Mouse (Mus musculus) erythroblast, embryonic 14.5 days (primary cell): Measurements from ENCODE around the gene Zfhx3.

Source experiments
- GATA1 ChIP-seq: IDR thresholded peaks from 2 replicates; pipeline ENCODE4 v1.6.1; 2012; ENCODE audit warnings: low read length, inconsistent platforms, mixed read lengths
- TAL1 ChIP-seq: IDR thresholded peaks from 3 replicates; pipeline ENCODE4 v1.6.1; 2012; ENCODE audit warnings: low read length, inconsistent platforms, mixed read lengths

DNA sequence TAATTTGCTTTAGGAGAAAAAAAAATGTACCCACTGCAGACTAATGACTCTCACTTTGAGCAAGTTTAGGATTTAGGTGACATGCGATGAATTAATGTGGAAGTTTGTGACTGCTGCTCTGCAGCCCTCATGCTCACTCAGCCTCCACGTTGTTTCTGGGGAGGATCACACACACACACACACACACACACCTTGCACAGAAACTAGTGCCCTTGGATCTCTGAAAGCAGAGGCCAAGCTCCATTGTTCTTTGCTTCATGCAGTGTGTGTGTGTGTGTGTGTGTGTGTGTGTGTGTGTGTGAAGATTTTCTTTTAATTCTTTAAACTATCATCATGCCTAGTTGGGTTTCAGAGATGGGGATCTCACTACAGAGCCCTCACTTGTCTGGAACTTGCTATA lies 1020.7 kb downstream of the Zfhx3 start:
- no peak for TF ChIP-seq TAL1
- no peak for TF ChIP-seq GATA1
